Mouse (Mus musculus) cerebellum, adult 11 months (tissue): ENCODE measurements around the gene Abcc10.

Experiments used
- DNase-seq: peaks from one replicate; pipeline ENCODE4 v3.0.0; 2022

The Abcc10 gene

GRCm38 (mm10) chr17:46327906-46328534 lies at the start of gene Abcc10:
Abcc10 (minus strand) TSS chr17:46328352.
- peak; percentile 95 for DNase-seq

GRCm38 (mm10) chr17:46371783-46372182 lies 43.6 kb upstream of the Abcc10 start:
- no peak for DNase-seq

- no peak for DNase-seq
Observed at GRCm38 (mm10) chr17:46351026-46351700, 23.0 kb upstream of the Abcc10 start.

- DNase-seq = no peak
Observed at GRCm38 (mm10) chr17:46341208-46341607, 13.1 kb upstream of the Abcc10 start.

GRCm38 (mm10) chr17:46336475-46336874 lies 8.3 kb upstream of the Abcc10 start:
- DNase-seq = no peak

- DNase-seq = no peak
Observed at GRCm38 (mm10) chr17:46328723-46329122, 571 bp upstream of the Abcc10 start.

GRCm38 (mm10) chr17:46327413-46327905 lies 693 bp downstream of the Abcc10 start:
- no peak for DNase-seq

- no peak for DNase-seq
Observed at GRCm38 (mm10) chr17:46322046-46322823, 5.9 kb downstream of the Abcc10 start.

- DNase-seq = no peak
Observed at GRCm38 (mm10) chr17:46320492-46320891, 7.7 kb downstream of the Abcc10 start.

GRCm38 (mm10) chr17:46315813-46316212 lies 12.3 kb downstream of the Abcc10 start:
- DNase-seq = no peak

- DNase-seq = no peak
Observed at GRCm38 (mm10) chr17:46313135-46313715, 14.9 kb downstream of the Abcc10 start.

- DNase-seq = no peak
Observed at GRCm38 (mm10) chr17:46310515-46310914, 17.6 kb downstream of the Abcc10 start.

- DNase-seq = no peak
Observed at GRCm38 (mm10) chr17:46309835-46310234, 18.3 kb downstream of the Abcc10 start.

GRCm38 (mm10) chr17:46306956-46307355 lies 21.2 kb downstream of the Abcc10 start:
- DNase-seq = no peak

GRCm38 (mm10) chr17:46304184-46304583 lies 24.0 kb downstream of the Abcc10 start:
- no peak for DNase-seq

- no peak for DNase-seq
Observed at GRCm38 (mm10) chr17:46301892-46302291, 26.3 kb downstream of the Abcc10 start.

GRCm38 (mm10) chr17:46298220-46298913 lies 29.8 kb downstream of the Abcc10 start:
- peak; percentile 76 for DNase-seq

GRCm38 (mm10) chr17:46297364-46298219 lies 30.6 kb downstream of the Abcc10 start, which contains the start of gene Dlk2:
Dlk2 (plus strand) TSS chr17:46297421.
- DNase-seq = no peak

- DNase-seq = no peak
Observed at GRCm38 (mm10) chr17:46297028-46297363, 31.2 kb downstream of the Abcc10 start.

- DNase-seq = no peak
Observed at GRCm38 (mm10) chr17:46296601-46297000, 31.6 kb downstream of the Abcc10 start.

- no peak for DNase-seq
Observed at GRCm38 (mm10) chr17:46287678-46288095, 40.5 kb downstream of the Abcc10 start.

GRCm38 (mm10) chr17:46285407-46285806 lies 42.7 kb downstream of the Abcc10 start:
- DNase-seq = no peak
